Mouse (Mus musculus): ENCODE data around the gene H2al1h. TPM values are rescaled to one million over a fixed set of nuclear protein-coding genes. Genes with fewer than 3 reads are reported as not detected.

Gene H2al1h
- polyA plus RNA-seq, 1 experiment from 2014 or later = not detected

- H3K4me1 ChIP-seq (replicated peaks; ENCODE audit: control insufficient read depth, insufficient read depth, low read length) = no peaks in the 10 kb centered on the region
- no peaks in the 10 kb centered on the region for H3K9me3 ChIP-seq (ENCODE audit: control insufficient read depth, low read length)
- 67% methylated on average over 2 of the region's 2 CpGs for WGBS
- peaks cover 6% of the 10 kb centered on the region; the same call in 1 of the 2 replicates for H3K27me3 ChIP-seq (replicated peaks; ENCODE audit: control insufficient read depth, insufficient read depth, low read length)
- no peak overlapping the region for H3K27ac ChIP-seq (ENCODE audit: low read depth, low read length)
- ATAC-seq (replicated peaks; ENCODE audit: low FRiP score) (no peak), DNase-seq (ENCODE audit: low spot score) (no peak)
- no peak overlapping the region for H3K4me2 ChIP-seq
- H3K36me3 ChIP-seq (ENCODE audit: control insufficient read depth, insufficient read depth, low read length) = no peaks in the 10 kb centered on the region
- H3K9ac ChIP-seq (ENCODE audit: low read depth, low read length) = no peak overlapping the region
- no peak overlapping the region for H3K4me3 ChIP-seq (ENCODE audit: low read depth, low read length)
These were observed 40.0 kb downstream of the H2al1h start for GRCm38 (mm10) chrX:11361261-11361660.

GRCm38 (mm10) chrX:11363890-11364289, 42.6 kb downstream of the H2al1h start:
- Histone ChIP-seq H3K27ac (ENCODE audit: low read depth, low read length) (no peak overlapping the region), H3K9me3 (ENCODE audit: control insufficient read depth, low read length) (no peaks in the 10 kb centered on the region), H3K4me1 (replicated peaks; ENCODE audit: control insufficient read depth, insufficient read depth, low read length) (no peaks in the 10 kb centered on the region), H3K27me3 (replicated peaks; ENCODE audit: control insufficient read depth, insufficient read depth, low read length) (0 out of 2 replicates have a peak, but pooled peaks cover 2% of the 10 kb centered on the region), H3K4me3 (ENCODE audit: low read depth, low read length) (no peak overlapping the region), H3K4me2 (no peak overlapping the region), H3K9ac (ENCODE audit: low read depth, low read length) (no peak overlapping the region), H3K36me3 (ENCODE audit: control insufficient read depth, insufficient read depth, low read length) (no peaks in the 10 kb centered on the region)
- DNase-seq (ENCODE audit: low spot score) (no peak), ATAC-seq (replicated peaks; ENCODE audit: low FRiP score) (no peak)
- 71% methylated on average over 6 of the region's 6 CpGs for WGBS

- Histone ChIP-seq H3K27ac (ENCODE audit: low read depth, low read length) (no peak overlapping the region), H3K4me1 (replicated peaks; ENCODE audit: control insufficient read depth, insufficient read depth, low read length) (no peaks in the 10 kb centered on the region), H3K4me2 (no peak overlapping the region), H3K27me3 (replicated peaks; ENCODE audit: control insufficient read depth, insufficient read depth, low read length) (0 out of 2 replicates have a peak, but pooled peaks cover 2% of the 10 kb centered on the region), H3K9me3 (ENCODE audit: control insufficient read depth, low read length) (no peaks in the 10 kb centered on the region), H3K36me3 (ENCODE audit: control insufficient read depth, insufficient read depth, low read length) (no peaks in the 10 kb centered on the region), H3K9ac (ENCODE audit: low read depth, low read length) (no peak overlapping the region), H3K4me3 (ENCODE audit: low read depth, low read length) (no peak overlapping the region)
- WGBS = 54% methylated on average over 12 of the region's 12 CpGs
- DNase-seq (ENCODE audit: low spot score) (no peak), ATAC-seq (replicated peaks; ENCODE audit: low FRiP score) (no peak)
These were observed 43.9 kb downstream of the H2al1h start for GRCm38 (mm10) chrX:11365151-11365550.

Other genes with a start within 250 kb of the H2al1h start
- not detected in 2 replicates for gene H2al1a, start 22.2 kb upstream of the H2al1h start, polyA plus RNA-seq (2014; fragmentation: Nextera tagmentation; extraction: Ambion mirVana)
- not detected in 2 replicates for gene H2al1b, start 19.1 kb upstream of the H2al1h start, polyA plus RNA-seq (2014; fragmentation: Nextera tagmentation; extraction: Ambion mirVana)
- not detected in 2 replicates for gene H2al1c, start 15.8 kb upstream of the H2al1h start, polyA plus RNA-seq (2014; fragmentation: Nextera tagmentation; extraction: Ambion mirVana)
- gene H2al1d, start 12.7 kb upstream of the H2al1h start, polyA plus RNA-seq (2014; fragmentation: Nextera tagmentation; extraction: Ambion mirVana) = not detected in 2 replicates
- not detected in 2 replicates for gene H2al1e, start 9.6 kb upstream of the H2al1h start, polyA plus RNA-seq (2014; fragmentation: Nextera tagmentation; extraction: Ambion mirVana)
- gene H2al1f, start 6.3 kb upstream of the H2al1h start, polyA plus RNA-seq (2014; fragmentation: Nextera tagmentation; extraction: Ambion mirVana) = not detected in 2 replicates
- not detected in 2 replicates for gene H2al1g, start 3.2 kb upstream of the H2al1h start, polyA plus RNA-seq (2014; fragmentation: Nextera tagmentation; extraction: Ambion mirVana)
- not detected in 2 replicates for gene H2al1i, start 3.2 kb downstream of the H2al1h start, polyA plus RNA-seq (2014; fragmentation: Nextera tagmentation; extraction: Ambion mirVana)
- gene H2al1j, start 6.3 kb downstream of the H2al1h start, polyA plus RNA-seq (2014; fragmentation: Nextera tagmentation; extraction: Ambion mirVana) = not detected in 2 replicates

Data from liver, embryonic 11.5 days (tissue).